Mouse (Mus musculus): Measurements from ENCODE around the gene Srebf1.

Srebf1 gene

DNA sequence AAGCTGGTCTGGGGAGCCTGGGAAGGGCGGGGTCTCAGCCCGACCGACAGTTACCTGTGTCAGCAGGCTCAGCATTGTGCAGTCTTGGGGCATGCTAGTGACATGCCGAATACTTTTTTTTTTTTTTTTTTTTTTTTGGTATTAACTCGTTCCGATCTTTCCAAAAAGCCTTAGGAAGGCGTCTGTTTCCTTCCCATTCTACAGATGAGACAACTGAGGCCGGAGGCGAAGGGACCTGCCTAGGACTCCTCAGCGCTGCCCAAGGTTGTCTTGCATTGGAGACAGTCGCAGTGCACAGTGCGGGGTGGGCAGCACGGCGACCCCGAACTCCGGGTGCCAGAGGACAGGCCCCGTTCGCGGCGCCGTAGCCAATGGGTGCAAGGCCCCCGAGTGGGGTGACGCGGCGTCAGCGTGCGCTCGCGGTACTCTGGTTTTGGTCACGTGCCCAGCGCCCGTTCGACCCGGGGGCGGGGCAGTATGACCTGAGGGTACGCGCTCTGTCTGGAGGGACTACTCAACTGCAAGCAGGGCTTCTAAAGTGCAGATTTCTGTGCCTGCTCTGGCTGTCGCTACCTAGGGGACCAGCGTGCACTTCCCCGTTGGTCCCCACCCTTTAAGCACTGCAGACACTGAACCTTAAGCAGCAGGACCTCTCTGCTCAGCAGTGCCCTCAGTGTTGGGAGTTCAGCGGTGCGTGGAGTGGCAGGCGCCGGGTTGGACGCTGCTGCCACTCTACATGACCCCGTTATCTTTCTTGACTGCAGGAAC, at the start of gene Srebf1:
Gene Srebf1 (minus strand): TSS at position 113 of the 768 bp plus-strand sequence.
- DNase-seq (ENCODE audit: low read depth) = peak; percentile 88

DNA sequence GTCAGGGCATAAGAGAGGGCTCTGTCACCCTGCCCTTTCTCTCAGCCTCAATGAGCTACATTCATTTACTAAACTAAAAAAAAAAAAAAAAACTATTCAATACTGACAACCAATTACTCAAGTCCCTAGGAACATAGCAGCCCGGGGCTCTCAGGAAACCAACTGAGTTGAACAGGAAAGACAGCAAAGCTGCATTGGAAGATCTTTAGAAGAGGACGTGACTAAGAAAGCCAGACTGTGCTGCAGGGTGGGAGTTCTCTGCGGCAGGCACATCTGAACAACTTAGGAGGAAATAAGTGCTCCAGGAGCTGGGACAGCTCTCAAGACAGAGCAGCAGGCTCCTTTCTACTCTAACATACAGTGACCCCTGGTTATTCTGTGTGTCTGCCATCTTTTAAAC, 46.2 kb upstream of the Srebf1 start:
- DNase-seq (ENCODE audit: low read depth) = no peak

DNA sequence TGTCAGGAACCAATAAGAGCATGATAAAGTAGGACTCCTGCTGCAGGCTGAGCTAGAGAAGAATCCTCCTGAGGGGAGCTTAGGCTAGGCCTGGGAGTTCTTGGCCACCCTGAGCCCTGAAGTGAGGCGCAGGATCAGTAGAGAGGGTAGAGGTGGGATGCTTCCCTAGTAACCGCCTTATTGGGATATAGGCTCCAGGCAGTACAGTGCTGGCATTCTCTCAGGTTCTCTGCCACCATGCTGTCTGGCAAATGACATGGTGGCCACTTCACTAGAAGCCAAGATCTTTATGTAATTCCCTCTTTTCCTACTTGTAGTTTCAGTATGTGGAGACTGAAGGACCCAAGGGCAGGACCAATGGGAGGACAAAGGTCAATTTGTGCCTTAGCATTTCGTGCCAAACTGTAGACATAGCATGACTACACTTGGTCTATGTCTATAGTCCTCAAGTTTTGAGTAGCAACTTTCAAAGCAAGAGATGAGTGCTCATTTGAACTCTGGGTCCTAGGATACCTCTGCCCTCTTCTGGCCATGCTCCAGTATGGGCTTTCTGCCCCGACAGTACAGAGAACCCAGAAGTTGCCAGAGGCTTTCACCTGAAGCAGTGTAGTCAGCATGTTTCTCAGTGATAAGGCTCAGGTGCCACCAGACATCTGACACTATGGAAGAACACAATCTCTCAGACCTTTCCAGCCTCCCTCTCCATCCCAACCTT, 43.0 kb upstream of the Srebf1 start:
- DNase-seq (ENCODE audit: low read depth) = peak; percentile 47

DNA sequence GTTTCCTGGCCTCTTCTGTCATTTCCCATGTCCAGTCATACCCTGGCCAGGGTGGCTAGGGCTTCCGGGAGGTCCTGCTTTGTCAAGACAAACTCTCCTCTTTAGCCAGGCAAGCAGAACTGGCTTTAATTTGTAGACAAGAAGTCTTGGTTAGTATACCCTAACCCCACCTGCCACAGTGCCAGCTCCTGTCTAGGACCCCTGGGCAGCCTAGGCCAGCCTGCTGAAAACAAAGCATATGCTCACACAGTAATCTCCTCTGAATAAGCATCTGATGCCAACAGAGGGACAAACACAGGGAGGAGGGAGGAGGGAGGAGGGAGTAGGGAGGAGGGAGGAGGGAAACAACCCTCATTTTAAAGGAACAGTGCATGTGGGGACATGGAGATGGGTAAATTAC, 42.3 kb upstream of the Srebf1 start:
- no peak for DNase-seq (ENCODE audit: low read depth)

DNA sequence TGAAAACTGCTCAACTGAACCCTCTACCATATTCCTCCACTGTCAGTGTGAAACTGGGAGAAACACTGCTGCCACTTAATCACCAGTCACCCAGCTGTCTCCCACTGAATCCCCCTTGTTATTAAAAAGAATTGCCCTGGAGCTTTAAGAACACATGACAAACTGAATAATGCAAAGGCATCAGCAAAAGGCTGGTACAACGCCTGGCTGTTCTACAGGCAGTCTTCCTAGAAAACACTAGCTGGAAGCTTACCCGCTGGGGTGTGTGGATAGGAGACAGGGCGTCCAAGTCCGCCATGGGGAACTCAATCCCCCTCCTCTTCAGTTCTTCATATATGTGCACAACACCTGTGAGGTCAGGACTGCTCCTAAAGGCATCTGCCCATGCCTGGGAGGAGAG, 40.0 kb upstream of the Srebf1 start:
- no peak for DNase-seq (ENCODE audit: low read depth)

DNA sequence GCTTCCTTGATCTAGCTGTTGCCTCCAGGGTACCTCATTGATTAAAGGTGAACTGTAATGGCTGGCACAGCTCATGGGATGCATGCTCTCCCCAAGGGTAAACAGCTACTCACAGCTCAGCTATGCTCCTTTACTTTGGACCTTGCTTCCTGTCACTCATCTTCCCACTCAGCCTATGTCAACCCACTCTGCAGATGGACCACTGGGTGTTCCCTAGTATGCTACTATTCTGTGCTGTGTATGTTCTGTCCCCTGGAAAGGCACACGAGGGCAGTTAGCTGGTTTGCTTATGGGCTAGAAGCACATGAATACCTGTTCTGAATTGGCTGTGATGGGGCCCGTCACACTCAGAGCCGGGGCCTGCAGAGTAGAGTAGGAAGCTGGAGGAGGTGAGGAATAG, 38.4 kb upstream of the Srebf1 start:
- DNase-seq (ENCODE audit: low read depth) = no peak

DNA sequence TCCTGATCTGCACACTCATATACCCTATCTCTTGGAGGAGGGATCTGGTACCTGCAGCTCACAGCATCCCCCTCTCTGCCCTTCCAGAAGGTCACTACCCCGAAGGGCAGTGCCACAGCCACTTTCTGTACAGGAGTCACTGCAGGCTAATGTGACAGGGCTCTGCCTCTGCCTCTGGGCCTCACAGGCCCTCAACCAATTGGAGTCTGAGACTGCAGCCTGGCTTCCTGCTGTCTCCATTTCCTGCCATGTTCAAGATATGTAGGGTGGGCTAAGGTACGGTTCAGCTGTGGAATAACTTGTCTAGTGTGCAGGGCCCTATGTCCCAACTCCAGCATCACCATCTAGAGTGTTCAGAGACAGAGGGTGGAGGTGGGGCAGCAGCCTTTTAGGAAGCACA, 35.3 kb upstream of the Srebf1 start:
- DNase-seq (ENCODE audit: low read depth) = no peak

DNA sequence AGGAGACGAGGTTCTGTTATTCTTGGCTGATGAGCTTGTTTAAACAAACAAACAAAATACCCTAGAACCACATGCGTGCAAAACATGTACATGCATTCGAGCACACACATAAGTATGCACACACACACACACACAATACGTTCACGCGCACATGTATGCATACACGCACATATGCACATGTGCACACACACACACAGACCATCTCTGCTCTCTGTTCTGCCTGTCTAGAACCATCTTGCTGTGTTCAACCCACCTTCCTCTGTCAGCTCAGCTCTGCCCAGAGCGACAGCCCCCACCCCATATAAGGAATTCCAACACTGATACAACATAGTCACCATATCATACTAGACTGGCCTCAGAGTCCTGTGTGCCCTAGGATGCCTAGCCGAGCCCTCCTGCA, 34.3 kb upstream of the Srebf1 start:
- no peak for DNase-seq (ENCODE audit: low read depth)

DNA sequence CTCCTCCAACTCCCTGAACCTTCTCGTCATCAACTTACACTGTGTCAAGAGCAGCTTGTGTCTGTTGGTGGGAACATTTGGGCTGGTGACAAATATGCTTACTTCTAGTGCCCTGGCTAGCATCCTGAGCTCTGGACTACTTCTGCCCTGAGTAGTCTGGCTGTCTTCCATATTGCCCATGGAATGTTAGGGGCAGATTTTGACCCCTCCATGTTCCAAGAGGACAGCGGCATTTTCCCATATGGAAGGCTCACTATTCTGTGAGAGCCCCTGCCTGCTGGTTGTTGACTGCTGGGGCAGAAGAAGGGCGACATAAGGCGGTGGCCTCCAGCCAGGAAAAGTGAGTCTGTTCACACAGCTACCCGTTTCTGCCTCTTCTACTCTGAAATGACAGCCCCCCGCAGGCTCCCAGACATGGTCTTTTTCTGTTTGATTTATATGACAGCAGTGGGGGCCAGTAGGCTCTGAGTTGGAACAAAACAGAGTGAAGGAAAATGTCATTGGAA, 33.8 kb upstream of the Srebf1 start:
- DNase-seq (ENCODE audit: low read depth) = no peak

DNA sequence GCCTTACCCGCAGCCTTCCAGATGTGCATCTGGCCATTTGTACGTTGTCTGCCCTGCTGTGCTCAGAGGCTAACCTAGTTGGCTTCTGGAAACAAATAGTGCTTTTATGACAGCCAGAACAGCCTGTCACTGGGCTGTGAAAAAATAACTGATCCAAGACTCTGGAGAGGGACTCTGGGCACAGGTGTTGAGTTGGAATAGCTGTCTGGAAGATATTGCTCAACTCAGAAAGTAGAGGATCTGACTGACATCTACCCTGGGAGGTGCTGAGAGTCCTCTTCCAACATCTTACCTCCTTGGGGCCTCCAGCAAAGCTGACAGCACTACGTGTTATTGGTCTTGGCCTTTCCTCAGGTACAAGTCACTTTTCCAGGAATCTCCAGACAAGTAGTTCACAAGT, 33.3 kb upstream of the Srebf1 start:
- no peak for DNase-seq (ENCODE audit: low read depth)

DNA sequence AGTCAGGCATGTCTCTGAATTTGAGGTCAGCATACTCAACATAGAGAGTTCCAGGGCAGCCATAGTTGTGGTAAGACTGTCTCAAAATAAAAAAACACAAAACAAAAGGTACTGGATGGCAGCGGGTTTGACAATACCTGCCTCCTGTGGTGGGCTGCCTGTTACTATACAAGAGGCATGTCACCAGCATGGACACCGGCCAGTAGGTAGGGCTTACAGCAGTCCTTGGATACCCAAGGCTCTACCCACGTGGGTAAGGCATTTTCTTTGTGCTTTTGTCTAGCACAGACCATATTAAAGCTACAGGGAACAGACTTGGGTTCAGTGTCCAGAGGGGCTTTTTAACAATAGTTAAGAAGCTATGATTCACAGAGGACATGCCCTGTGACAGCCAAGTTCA, 32.8 kb upstream of the Srebf1 start:
- DNase-seq (ENCODE audit: low read depth) = no peak

DNA sequence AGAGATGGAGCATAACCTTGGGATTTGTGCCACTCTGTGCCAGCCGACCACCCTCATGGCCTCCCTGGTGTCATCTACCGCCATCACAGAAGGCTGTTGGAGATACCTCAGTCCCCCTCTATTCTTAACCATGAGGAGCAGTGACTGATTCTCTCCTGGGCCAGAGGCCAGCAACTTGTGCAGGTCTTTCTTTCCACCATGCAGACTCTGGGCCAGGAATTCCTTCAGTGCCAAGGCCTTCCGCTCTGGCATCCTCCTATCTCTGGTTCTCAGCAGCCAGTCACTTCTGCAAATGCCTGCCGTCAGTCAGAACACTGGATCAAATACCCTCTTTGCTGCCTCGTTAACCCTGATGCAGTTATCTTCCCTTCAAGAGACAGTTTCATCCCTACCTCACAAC, 31.9 kb upstream of the Srebf1 start:
- no peak for DNase-seq (ENCODE audit: low read depth)

DNA sequence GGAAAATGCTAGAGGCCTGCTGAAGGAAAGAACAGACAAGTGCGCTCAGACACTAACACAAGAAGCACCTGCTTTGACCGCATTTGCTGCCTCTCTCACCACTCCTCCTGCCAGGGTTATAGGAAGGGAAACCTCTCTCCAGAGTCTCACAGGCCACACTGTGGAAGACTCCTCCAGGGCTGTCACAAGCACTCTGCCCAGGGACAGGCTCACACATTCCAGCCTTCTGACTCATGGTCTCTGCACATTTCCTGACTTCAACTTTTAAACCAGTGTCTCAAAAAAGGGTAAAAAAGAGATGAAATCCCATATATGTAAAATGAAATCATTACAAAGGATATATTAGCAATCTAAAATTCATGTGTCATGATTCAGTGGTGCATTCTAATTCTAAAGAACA, 31.2 kb upstream of the Srebf1 start:
- no peak for DNase-seq (ENCODE audit: low read depth)

DNA sequence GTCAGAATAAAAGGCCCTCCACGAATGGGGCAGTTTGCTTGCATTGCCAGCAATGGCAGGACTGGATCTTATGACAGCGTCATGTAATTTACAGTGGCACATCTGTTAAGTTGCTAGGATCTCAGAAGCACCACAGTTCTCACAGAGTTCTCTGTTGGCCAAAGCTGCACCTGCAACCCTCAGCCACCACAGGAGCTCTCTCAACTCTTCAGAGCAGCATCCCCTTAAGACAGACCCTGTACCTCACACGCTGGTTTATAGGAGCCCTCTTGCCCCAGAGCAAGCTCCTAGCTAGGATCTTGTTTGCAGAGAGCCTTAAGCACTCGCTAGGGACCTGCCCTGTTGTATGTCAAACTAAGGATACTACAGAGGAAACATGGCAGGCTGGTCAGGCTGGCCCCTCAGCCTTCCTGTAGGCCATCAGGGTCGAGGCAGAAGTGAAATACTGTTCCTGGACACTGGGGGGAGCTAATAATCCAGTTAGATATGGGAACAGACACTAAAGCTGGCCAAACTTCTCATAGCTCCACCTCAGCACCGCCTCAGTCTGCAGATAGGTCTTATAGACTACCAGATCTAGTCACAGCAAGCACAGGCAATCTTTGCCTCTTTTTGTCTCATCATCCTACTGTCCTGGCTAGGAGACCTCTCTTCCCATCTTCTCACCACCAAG, 28.7 kb upstream of the Srebf1 start:
- DNase-seq (ENCODE audit: low read depth) = peak; percentile 63

DNA sequence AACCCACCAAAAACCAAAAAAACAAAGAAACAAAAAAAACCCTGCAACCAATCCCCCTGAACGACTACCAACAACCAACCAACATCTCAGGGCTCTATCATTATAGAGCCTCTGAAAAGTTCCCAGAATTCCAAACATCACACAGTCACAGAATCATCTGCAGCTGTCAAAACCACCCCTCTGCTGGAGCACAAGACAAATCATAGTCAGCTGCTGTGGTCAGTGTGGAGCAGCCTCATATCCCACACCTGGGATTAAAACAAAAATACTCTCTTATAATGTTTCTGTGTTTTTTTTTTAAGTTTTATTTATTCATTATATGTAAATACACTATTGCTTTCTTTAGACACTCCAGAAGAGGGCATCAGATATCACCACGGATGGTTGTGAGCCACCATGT, 27.5 kb upstream of the Srebf1 start:
- DNase-seq (ENCODE audit: low read depth) = no peak

DNA sequence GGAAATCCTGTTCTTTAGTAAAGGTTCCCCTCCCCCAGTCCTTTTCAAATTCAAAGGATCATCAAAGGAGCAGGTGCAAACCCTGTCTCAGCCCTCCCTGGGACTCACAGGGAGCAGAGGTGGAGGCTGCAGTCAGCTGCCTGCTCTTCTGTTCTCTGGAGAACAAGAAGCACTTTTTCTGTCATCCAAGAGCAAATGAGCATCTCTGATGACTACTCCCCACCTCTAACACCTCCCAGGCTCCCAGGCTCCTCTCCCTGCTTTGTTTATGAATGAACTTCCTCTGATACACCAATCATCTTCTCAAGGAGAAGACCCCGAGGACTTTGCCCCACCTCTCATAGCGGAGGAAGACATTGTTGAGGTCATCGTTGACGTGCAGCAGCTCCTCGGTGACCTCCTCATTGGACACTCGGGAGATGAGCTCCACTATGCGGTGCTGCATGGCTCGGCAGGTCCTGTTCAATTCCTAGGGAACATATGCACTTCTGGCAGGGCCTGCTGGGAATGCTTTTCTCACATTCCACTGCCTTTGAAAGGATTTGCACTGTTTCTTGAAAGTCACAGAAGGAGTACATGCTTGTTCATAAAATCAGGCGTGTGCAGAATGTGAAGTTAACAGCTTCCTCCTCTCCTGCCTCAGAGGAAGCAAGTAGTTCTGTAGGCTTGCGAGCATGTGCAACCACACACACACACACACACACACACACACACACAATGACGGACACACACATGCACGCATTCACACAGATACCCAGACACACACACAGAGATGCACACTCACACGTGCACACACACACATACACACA, 26.4 kb upstream of the Srebf1 start:
- DNase-seq (ENCODE audit: low read depth) = peak; percentile 47

DNA sequence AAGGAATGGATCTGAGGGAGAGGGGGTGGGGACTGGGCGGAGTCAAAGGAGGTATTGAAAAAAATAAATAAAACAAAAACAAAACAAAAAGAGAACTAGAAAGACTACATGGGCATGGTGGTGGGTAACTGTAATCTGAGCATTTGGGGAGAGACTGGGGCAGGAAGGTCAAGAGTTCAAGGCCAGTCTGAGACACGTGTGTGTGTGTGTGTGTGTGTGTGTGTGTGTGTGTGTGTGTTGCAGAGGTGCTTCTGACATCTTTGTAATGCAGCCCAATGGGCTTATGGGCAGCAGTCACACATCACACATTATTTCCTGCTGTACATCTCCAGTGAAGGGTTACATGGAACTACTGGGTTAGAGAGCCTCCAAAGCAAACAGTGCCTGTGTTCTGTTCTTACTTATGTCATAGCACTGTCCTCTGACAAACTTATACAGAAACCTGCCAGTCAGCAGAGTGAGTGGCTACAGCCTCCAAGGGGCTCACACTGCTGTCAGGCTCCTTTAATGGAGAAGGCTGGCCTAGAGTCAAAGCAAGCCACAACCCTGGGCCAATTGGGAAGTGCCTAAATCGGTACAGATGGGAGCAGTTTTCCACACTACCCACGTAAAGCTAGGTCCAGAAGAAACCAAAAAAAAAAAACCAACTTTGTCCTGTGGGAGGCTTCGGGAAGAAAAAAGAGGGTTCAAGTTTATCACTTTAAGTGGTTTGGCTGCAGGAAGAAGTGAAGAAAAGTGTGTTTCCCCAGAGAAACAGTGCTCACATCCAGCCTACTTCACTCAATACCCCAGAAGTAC, 25.6 kb upstream of the Srebf1 start:
- no peak for DNase-seq (ENCODE audit: low read depth)

DNA sequence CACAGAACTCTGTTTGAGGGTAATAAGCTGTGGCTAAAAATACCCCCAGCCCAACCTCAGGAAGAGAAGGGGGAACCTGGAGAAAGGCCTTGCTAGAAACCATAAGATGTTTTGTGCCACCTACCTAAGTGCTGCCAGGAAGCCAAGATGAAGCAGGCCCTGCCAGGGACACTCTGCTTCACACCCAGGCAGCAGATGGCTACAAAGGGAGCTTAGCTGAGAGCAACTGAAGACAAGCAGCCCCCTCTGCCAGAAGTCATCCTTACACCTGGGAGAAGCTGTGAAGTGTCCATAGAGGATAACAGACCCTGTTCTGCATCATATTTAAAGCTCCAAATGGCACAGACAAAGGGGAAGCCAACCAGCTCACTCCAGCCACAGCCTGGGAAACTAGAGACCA, 23.7 kb upstream of the Srebf1 start:
- no peak for DNase-seq (ENCODE audit: low read depth)

DNA sequence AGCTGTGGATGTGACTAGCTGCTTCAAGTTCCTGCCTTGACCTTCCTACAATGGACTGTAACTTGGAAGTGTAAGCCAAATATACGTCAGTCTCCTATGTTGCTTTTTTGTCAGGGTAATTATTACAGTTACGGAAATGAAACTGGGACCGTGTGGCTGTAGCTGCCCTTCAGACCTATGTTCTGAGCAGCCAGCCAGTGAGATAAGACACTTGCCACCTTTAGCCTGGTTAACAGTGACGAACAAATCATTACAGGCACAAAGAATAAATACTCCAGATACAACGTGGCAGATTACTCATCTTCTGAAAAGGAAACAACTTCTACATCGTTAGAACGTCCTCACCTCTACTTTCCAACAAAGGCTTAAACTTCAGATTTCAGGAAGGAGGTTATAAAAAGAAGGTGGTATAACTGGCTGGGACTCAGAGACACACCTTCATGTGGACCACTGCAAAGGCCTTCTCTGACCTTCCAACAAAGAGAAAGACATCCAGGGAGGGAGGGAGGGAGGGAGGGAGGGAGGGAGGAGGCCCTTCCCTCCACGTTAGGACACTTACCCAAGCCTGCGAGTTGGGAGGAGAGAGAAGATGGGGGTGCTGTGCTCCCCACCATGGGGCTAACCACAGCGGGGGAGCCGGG, 22.2 kb upstream of the Srebf1 start:
- DNase-seq (ENCODE audit: low read depth) = no peak

DNA sequence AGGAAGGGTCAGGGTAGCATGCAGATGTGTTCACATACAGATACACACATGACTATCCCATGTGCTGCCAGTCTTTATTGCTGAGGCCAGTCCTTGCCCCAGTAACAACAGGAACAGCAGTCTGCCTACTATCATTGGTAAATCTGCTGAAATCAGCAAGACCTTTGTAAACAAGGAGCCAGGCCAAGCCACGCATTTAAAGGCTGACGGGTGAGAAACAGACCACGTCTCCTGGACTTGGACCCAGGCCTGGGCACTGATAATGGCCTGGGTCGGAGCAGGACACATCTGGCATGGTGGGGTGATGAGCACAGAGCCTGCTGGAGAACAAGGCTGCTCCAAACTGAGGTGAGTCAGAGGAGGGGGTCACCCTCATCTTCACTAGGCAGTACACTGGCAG, 18.1 kb upstream of the Srebf1 start:
- no peak for DNase-seq (ENCODE audit: low read depth)

DNA sequence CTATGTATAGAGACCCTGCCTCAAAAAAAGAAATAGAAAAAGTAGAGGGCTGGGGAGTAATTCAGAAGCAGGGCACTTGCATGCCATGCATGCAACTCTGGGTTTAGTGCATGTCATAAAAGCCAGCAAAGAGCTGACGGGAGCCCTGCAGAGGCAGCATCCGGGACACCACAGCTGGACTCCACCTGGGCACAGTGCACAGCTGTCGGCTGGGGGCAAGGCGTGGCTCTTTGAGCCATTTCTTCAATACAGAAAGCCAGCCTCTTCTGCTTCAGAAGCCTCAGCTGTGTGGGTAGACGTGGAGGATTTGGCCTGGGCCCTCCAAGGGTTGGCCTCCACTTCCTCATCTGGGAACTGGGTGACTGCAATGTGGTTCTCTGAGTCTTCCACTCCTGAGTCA, 13.0 kb upstream of the Srebf1 start:
- DNase-seq (ENCODE audit: low read depth) = no peak

Data from naive thymus-derived CD4-positive, alpha-beta T cell, adult 2 months (primary cell).